Mouse (Mus musculus) large intestine, adult 2 months (tissue): ENCODE measurements around the gene Cacna1a. TPM values are rescaled to one million over a fixed set of nuclear protein-coding genes. Genes with fewer than 3 reads are reported as not detected.

Experiments
- DNase-seq: peaks from one replicate; pipeline ENCODE4 v3.0.0-alpha.2; 2012; ENCODE audit warnings: low read depth, low spot score
- WGBS: fragments of 180-500 bp; shearing (Covaris S2); methylation state at CpG from one replicate; pipeline ENCODE4 v1.1.7; 2018; 5-methylcytosine and 5-hydroxymethylcytosine counted together
- polyA plus RNA-seq: library from polyadenylated mRNA; depleted of rRNA; stranded (reverse); fragments of >200 nt; gene quantifications from 2 replicates; pipeline ENCODE4 v1.2.3, GENCODE M21; 2012

Gene Cacna1a
- polyA plus RNA-seq, 1 experiment = 5.2 TPM

GRCm38 (mm10) chr8:84568737-84569136 lies 180.5 kb downstream of the Cacna1a start:
- WGBS = 62% methylated on average over 8 of the region's 8 CpGs
- DNase-seq = no peak

GRCm38 (mm10) chr8:84569921-84570673 lies 181.9 kb downstream of the Cacna1a start:
- 43% methylated on average over 25 of the region's 25 CpGs for WGBS

GRCm38 (mm10) chr8:84577432-84577831 lies 189.2 kb downstream of the Cacna1a start:
- DNase-seq = no peak
- WGBS = 76% methylated on average over 4 of the region's 4 CpGs

More at GRCm38 (mm10) chr8:84569921-84570673, 181.9 kb downstream of the Cacna1a start:
- DNase-seq = no peak

- 29% methylated on average over 3 of the region's 3 CpGs for WGBS
- no peak for DNase-seq
These were observed 191.4 kb downstream of the Cacna1a start for GRCm38 (mm10) chr8:84579595-84579994.

GRCm38 (mm10) chr8:84585311-84585710 lies 197.1 kb downstream of the Cacna1a start:
- no peak for DNase-seq
- whole genome bisulfite sequencing = 58% methylated on average over 1 of the region's 1 CpGs

GRCm38 (mm10) chr8:84586221-84586620 lies 198.0 kb downstream of the Cacna1a start:
- 66% methylated on average over 2 of the region's 2 CpGs for WGBS
- no peak for DNase-seq

- 74% methylated on average over 11 of the region's 11 CpGs for WGBS
These were observed 200.3 kb downstream of the Cacna1a start for GRCm38 (mm10) chr8:84588498-84588897.

GRCm38 (mm10) chr8:84592015-84592662 lies 203.9 kb downstream of the Cacna1a start:
- WGBS = 23% methylated on average over 15 of the region's 15 CpGs
- DNase-seq = peak; percentile 39

More at GRCm38 (mm10) chr8:84588498-84588897, 200.3 kb downstream of the Cacna1a start:
- no peak for DNase-seq

GRCm38 (mm10) chr8:84593143-84593542 lies 204.9 kb downstream of the Cacna1a start:
- no peak for DNase-seq
- WGBS = 25% methylated on average over 1 of the region's 1 CpGs

GRCm38 (mm10) chr8:84594099-84594780 lies 206.0 kb downstream of the Cacna1a start:
- 67% methylated on average over 9 of the region's 9 CpGs for WGBS
- DNase-seq = no peak

GRCm38 (mm10) chr8:84595648-84596047 lies 207.4 kb downstream of the Cacna1a start:
- WGBS = 11% methylated on average over 9 of the region's 9 CpGs
- DNase-seq = no peak

GRCm38 (mm10) chr8:84599401-84599800 lies 211.2 kb downstream of the Cacna1a start:
- no peak for DNase-seq

GRCm38 (mm10) chr8:84600311-84600907 lies 212.2 kb downstream of the Cacna1a start:
- WGBS = 30% methylated on average over 26 of the region's 26 CpGs
- DNase-seq = no peak

More at GRCm38 (mm10) chr8:84599401-84599800, 211.2 kb downstream of the Cacna1a start:
- WGBS = 77% methylated on average over 1 of the region's 1 CpGs

GRCm38 (mm10) chr8:84601221-84601751 lies 213.0 kb downstream of the Cacna1a start:
- 8% methylated on average over 19 of the region's 19 CpGs for WGBS
- no peak for DNase-seq

GRCm38 (mm10) chr8:84614512-84615223 lies 226.4 kb downstream of the Cacna1a start:
- DNase-seq = peak; percentile 16
- WGBS = 35% methylated on average over 16 of the region's 16 CpGs

- 52% methylated on average over 22 of the region's 22 CpGs for WGBS
- DNase-seq = no peak
These were observed 227.6 kb downstream of the Cacna1a start for GRCm38 (mm10) chr8:84615666-84616485.

- WGBS = 54% methylated on average over 22 of the region's 22 CpGs
- no peak for DNase-seq
These were observed 228.8 kb downstream of the Cacna1a start for GRCm38 (mm10) chr8:84617005-84617404.

- 78% methylated on average over 8 of the region's 8 CpGs for WGBS
- DNase-seq = no peak
These were observed 232.9 kb downstream of the Cacna1a start for GRCm38 (mm10) chr8:84621102-84621625.
